Mouse (Mus musculus): ENCODE results near the gene Tns3.

DNA sequence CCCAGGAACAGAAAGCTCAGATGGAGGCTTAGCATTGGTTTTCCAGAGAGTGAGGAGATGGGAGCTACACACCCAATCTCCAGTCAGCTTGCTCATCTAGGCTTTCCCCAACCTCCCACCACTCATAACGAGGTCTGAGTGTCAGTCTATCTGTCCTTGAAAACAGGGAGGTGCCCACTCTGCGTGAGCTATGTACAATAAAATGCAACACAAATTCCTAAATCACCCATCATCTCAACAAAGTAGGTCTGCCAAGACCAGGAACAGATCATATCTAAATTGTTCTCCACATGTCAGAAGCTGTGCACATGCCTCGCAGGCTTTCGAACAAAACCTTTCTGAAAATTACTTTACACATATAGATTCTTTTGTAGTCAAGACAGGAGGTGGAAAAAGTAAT, 134.3 kb downstream of the Tns3 start:
- TF ChIP-seq CTCF (IDR thresholded peaks at IDR 0.05; ENCODE audit: extremely low read depth, insufficient read depth, low read length), result no peak
- no peak for TF ChIP-seq POLR2A (IDR thresholded peaks at IDR 0.05; ENCODE audit: extremely low read depth, insufficient read depth, low read length)
